Mouse (Mus musculus) liver, postnatal 0 days (tissue): ENCODE data around the gene Arap1.

Experiments
- CTCF ChIP-seq: sonication (generic); IDR thresholded peaks from 2 replicates; pipeline ENCODE4 v1.5.1; 2016; ENCODE audit warnings: antibody characterized with exemption, low read depth
- EP300 ChIP-seq: IDR thresholded peaks from 2 replicates; pipeline ENCODE4 v1.6.1; 2016; ENCODE audit warnings: antibody characterized with exemption, low read depth, mild to moderate bottlenecking

DNA sequence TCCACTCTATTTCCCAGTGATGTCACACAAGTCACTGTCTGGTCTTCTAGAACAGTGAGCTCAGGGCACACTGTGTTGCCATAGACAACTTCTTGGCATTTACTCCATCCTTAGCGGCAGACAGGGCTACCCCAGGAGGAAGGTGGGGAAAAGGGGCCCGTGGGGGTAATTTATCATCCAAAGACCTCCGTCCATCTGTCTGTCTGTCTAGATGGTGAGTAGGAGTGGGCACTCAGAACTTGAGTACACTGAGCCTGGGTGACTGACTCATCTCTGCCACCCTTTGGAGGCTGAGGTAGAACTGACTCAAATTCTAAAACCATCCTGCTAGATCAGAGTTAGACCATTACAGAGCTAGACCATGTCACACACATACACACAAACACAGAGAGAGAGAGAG, 30.9 kb upstream of the Arap1 start, which contains the start of gene Stard10:
- no peak for TF ChIP-seq CTCF
- TF ChIP-seq EP300 = no peak
